Mouse (Mus musculus): ENCODE data around the gene Katnb1. TPM values are rescaled to one million over a fixed set of nuclear protein-coding genes. Genes with fewer than 3 reads are reported as not detected.
A peak's percentile ranks its signal among the peaks of the same experiment; 100 is the strongest.

The Katnb1 gene
- total RNA-seq (2021): 1 to 10 TPM; 6.6 to 7.4 TPM
- long read RNA-seq, experiment 1, transcript Katnb1-201 (20 exons, 3,777 nt): major isoform, 12 of 15 reads
- long read RNA-seq, experiment 1, partial matches to known transcripts: 1 of 15 reads
- long read RNA-seq, experiment 1, other reads (novel, unspliced or antisense): 2 of 15 reads
- long read RNA-seq, experiment 2, transcript Katnb1-201 (20 exons, 3,777 nt): major isoform, 11 of 16 reads
- long read RNA-seq, experiment 2, partial matches to known transcripts: 3 of 16 reads
- long read RNA-seq, experiment 2, other reads (novel, unspliced or antisense): 2 of 16 reads

DNA sequence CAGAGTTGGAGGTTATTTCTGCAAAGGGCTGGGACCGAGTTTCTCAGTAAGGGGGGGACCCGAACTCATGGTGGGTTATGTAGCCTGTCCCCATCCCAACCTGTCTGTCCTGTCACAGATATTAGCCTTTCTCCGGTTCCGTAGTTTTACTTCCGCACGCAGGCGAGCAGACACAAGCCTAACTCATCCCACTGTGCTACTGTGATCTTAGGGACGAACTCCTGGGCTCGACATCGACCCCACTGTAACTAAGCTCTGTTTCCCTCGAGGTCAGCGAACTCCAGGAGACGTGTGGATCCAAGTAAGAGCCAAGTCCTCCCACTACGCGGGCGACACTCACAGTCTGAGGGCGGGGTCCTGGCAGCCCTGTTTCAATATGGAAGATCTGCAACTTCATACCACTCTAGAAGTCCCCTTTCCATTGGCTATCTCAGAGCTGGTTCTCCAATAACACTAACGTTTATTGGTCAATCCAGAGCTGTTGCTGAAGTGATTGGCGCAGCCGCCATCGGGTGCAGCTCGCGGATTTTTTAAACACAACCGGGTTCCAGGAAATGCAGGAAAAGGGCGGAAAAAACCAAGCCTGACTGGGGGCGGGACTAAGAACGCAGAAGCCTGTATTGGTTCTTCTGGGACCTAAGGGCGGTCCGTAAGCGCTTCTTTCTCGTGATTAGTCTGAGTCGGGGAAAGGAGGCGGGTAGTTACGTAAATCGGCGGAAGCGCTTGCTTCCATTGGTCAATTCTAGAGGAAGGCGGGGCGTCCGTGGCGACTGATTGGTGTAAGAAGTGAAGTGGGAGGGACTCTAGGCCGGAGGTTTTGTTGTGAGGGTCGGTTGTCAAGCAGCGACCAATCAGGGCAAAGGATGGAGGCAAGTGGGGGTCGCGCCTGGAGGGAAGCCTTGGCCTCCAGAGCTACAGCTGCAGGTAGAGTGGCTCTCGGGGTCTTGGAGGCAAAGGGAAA is at the start of gene Katnb1:
Katnb1 (plus strand) TSS at position 806 of the 961 bp plus-strand sequence.
- peak; percentile 99 for DNase-seq (ENCODE audit: low spot score)

DNA sequence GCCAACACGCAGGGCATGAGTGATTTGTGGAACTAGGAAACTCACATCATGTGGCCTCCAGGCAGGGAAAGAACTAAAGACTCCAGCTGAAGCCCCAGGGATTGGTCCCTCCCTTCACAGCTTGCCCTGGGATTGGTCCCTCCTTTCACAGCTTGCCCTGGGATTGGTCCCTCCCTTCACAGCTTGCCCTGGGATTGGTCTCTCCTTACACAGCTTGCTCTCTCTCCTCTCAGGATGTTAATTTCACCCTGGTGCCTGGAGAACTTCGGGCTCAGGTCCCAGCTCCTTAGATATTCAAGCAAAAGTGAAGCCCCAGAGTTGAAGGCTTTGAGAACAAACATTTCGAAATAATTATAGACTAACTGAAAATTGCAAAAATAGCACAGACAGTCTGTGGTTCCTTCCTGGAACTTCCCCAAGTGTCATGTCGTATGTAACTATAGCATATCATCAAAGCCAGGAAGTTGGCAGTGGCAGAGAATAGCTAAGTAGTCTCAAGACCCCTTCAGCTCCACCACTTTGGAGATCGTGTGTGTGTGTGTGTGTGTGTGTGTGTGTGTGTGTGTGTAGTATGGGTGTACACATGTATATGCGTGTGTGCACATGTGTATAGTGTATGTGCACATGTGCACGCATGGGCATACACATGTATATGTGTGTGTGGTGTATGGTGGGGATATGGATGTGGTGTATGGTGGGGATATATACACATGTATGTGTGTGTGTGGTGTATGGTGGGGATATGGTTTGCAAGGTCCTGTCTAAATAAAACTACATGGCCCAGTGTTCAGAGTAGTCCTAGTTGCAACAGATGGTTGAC is 43.7 kb upstream of the Katnb1 start:
- peak; percentile 19 for DNase-seq (ENCODE audit: low spot score)

DNA sequence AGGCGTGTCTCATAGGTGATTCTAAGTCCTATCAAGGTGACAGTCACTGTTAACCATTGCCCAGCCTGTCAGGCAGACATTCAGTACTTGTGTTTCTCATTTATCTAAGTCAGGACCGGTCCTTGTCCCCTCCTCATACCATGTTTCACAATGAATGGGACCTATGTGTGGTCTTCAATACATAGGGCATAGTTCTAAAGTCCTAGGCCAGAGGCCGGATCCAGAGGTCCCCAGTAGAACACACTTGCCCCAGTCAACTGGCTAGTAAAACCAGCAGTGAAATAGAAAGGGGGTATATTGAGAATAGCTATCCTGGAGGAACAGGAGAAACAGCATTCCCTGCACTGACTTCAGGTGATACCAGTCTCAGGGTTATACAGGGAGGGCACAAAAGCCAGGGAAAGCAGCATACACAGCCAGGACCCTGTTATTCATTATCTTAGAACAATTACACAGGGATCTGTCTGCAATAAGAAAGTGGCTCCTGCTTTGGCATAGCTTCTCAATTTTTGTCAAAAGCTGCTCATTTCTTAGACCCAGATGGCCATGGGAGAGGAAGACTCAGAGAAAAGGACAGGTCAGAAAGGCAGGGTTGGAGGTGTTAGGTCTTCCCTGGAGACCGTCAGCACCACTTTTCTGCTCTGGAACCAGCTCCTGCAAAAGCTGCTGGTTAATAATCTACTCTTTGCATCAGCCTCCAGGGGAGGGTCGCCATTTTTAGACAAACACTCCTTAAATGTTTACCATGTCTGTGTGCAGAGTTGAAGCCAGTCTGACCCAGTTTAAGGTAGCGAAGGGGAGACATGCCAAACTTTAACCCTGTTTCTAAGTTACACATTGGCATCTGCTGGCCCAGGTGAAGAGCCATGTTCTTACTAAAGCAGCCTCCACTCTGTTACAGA is 38.9 kb upstream of the Katnb1 start:
- DNase-seq (ENCODE audit: low spot score): no peak

DNA sequence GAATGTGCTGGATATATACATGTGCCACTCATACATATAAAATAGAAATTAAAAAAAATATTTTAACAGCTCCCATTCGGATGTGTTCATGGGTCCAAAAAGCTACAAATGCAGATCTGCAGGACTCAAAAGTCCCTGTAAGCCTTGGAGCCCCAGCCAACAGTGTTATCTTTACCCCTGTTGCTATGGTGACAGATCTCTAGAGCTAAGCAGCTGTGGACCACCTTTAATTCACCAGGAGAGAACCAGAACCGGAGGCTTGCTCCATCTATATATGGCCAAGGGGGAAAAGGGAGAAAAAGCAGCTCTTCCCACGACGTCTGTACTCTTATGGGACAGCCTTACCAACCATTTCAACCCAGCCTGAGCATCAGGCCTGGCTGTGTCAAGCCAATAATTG is 36.2 kb upstream of the Katnb1 start:
- DNase-seq (ENCODE audit: low spot score): no peak

DNA sequence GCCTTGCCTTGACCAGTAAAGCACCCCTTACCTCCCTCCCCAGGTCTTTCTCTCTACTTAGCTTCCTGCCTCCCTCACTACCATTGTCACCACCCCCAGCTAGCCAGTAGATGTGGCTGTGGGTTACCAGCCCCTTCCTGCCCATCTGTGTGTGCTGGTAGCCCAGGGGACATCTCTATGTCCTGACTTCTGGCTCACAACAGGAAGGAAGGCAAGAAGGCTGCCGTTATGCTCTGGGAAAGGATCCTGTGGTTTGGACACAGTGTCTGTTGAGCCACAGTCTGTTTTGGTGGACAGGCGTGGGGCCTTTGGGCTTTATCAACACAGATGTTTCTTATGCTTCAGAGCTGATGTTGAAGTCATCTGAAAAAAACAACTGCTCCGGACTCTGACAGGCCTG is 34.0 kb upstream of the Katnb1 start:
- DNase-seq (ENCODE audit: low spot score): no peak

DNA sequence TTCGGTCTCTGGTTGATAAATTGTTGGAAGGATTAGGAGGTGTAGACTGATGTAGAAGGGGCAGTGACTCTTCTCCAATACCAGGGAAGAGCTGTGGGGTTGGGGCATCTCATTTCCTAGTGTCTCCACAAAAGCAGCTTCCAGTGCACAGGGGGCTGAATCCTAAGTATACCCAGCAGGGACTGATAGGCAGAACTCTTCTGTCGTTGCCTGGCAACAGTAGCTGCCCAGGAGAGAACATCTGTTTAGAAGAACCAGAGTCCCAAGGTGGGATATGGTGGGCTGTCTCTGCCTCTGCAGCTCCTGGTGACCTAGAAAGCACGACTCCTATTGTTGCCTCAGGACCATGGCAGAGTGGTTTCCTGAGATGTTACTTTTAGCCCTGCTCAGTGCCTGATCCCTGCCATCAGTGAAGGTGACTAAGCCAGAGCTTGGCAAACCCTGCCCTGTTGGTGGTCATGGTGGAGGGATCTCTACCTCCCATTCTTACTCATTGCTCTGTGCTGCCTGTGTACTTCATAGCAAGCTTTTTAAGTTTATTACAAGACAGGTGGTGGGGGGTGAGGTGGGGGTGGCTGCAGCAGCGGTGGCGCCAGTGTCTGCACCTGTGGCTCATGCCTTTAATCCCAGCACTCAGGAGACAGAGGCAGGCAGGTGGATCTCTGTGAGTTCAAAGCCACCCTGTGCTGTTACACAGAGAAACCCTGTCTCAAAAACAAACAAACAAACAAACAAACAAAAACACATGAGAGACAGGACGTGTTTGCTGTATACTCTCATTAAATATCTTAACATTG is 32.9 kb upstream of the Katnb1 start:
- DNase-seq (ENCODE audit: low spot score): no peak

DNA sequence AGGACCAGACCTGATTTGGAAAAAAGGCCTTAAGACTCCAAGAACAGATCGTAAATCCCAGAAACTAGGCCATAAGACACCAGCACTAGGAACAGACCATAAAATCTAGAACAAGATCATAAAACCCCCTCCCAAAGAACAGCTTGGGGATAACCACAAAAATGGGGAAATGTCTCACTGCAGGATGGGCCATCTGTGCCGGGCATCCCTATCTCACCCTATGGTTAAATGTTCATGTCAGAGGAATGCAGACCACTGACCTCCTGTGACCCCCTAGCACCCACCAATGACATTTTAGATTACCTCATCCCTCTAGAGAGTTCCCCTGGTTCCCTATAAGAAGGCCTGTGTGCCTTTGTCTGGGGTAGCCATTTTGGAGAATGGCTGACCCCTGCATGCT is 31.4 kb upstream of the Katnb1 start:
- no peak for DNase-seq (ENCODE audit: low spot score)

DNA sequence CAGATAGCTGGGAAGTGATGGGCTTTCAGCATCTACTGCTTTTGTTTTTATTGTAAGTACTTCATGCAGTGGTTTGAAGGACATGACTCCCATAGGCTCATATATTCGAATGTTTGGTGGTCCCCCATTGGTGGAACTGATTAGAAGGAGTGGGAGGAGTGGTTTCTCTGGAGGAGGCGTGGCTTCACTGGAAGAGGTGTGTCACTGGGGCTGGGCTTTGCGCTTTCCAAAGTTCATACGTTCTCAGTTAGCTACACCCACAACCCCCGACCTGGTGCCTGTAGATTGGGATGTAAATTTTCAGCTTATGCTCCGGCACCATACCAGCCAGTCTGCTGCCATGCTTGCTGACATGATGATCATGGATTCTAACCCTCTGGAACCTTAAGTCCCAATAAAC is 26.5 kb upstream of the Katnb1 start:
- DNase-seq (ENCODE audit: low spot score): no peak

DNA sequence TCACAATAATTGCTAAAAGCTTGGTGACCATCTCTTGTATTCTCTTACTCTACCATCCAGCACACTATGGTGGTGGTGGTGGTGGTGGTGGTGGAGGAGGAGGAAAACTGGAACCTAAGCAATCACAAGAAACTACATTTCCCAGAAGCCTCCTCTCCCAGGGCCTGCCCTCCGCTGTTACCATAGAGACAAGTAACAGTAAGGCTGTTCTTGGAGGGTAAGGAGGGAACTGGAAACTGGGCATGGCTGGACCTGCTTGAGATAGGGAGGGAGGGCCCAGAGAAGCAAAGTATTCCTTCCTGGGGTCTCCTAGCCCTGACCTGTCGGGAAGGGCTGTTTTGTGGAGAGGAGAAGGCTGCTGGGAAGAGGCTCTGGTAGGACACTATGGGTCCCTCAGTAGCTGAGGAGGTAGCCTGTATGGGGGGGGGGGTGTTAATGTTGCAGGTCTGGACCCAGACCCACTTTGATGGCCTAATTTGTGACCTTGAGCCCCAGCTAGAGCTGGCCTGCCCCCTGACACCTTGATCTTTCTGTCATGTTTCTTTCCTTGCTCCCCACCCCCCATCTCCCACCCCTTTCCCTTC is 26.0 kb upstream of the Katnb1 start, which contains the start of gene Drc7:
Drc7 (plus strand) TSS at position 177 of the 584 bp plus-strand sequence.
- no peak for DNase-seq (ENCODE audit: low spot score)

DNA sequence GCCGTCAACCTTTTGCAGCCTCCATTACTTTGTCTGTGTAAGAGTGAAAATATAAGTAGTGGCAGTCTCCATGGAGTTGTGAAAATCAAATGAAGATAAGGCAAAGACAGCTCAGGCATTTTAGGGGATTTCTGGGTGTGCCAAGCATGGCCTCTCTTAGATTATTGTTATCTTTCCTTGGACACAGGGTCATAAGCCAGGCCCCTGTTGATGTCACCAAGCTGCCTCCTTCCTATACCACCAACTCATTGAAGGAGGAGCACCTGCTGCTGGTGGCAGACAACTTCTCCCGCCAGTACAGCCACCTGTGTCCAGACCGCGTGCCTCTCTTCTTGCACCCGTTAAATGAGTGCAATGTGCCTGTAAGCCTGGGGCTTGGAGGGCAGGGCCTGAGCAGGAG is 24.6 kb upstream of the Katnb1 start:
- DNase-seq (ENCODE audit: low spot score): no peak

DNA sequence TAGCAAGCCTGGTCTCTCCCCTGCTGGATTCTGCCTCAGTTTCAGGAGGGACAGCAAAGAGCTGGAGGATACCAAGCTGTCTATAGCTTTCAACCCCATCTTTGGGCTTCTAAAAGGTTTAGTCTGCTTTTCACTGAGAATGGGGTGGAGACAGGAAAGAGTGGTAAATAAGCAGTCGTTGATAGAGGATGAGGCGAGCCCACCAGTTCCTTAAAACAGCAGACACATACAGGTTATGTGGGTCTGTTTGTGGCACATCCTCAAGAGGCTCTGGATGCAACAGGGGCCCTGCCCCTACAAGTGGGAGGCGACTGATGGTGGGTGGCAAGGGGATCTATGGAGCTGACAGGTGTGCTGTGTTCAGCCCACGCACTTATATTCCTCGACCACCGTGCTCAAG is 22.3 kb upstream of the Katnb1 start:
- DNase-seq (ENCODE audit: low spot score): no peak

DNA sequence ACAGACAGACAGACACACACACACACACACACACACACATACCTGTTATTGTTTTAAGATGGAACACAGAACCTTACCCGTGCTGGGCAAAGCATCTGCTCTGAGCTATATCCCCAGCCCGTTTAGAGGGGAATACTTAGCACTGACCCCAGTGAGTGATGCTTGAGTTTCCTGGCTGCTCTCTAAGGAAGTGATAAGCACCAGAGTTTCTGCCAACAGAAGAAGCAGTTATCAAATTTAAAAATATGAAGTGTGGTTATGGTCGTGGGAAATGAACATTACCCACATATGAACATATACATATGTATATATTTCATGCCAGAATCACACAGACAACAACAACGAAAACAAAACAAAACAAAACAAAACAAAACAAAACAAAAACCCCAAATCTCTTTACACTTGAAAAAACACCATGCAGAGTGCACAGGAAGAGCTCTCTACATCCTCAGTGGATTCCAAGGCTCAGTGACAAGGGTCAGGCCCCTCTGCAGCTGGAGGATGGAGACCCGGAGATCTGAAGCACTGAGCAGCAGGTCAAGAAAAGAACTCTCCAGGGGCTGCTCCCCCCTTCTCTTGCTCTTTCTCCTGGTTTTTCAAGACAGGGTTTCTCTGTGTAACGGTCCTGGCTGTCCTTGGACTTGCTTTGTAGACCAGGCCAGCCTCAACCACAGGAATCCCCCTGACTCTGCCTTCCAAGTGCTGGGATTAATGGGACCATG is 21.0 kb upstream of the Katnb1 start:
- no peak for DNase-seq (ENCODE audit: low spot score)

DNA sequence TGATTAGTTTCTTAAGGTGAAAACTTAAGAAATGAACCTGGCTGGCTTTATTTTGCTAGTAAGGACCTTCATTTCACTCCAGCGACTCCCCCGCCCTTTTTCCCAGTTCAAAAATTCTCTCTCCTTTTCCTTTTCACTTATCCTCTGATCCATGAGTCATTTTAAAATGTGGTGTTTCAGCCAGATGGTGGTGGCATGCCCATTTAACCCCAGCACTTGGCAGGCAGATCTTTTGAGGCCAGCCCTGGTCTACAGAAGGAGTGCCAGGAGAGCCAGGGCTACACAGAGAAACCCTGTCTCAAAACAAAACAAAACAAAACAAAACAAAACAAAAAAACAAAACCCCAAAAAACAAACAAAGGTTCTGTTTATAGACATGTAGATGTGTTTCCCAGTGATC is 16.5 kb upstream of the Katnb1 start:
- no peak for DNase-seq (ENCODE audit: low spot score)

DNA sequence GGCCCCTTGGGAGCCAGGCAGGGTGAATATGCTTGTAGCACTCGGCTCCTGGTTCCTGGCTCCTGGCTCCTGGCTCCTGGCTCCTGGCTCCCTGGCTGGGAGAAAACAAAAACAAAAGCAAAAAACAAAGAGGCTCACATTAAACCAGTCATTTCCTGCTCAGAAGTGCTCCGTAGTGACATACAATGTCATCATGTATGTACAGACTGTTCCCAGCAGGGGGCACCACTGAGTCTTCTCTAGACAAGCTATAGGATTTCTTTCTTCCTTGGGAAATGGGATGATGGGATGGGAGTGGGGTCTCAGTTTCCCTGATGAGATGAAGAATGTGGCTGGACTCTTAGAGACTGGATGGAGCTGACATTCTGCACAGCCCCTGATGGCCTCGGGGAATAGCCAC is 13.4 kb upstream of the Katnb1 start:
- DNase-seq (ENCODE audit: low spot score): peak; percentile 45

DNA sequence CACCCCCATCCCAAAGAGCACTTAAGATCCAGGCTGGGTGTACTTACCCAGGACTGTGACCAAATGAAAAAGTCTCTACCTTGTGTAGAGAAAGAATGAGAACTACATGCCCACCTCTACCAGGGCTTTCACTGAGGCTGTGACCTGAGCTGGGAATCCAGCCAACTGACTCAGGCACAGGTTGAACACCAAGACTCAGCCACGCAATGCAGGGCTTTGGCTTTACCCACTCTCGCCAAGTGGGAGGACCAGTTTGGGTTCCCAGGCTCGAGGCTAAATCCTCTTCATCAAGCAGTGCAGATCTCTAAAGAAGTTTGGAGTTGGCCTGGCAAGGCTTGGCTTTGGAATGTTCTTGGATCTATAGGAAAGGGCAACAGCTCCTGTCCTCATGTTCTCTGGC is 5.5 kb upstream of the Katnb1 start:
- DNase-seq (ENCODE audit: low spot score): no peak

DNA sequence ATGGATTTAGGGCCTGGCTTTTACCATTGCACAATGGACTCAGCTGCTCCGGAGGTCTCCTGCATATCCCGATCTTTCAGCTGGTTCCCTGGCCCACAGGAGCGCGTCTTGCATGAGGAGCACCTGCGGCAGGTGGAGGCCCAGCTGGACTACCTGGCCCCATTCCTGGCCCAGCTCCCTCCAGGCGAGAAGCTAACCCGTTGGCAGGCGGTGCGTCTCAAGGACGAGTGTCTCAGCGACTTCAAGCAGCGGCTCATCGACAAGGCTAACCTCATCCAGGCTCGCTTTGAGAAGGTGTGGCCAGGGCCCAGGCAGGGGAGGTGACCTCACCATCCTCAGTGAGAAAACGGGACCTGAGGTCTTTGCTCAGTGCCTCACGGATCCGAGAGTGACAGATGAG is 4.8 kb upstream of the Katnb1 start:
- DNase-seq (ENCODE audit: low spot score): no peak

DNA sequence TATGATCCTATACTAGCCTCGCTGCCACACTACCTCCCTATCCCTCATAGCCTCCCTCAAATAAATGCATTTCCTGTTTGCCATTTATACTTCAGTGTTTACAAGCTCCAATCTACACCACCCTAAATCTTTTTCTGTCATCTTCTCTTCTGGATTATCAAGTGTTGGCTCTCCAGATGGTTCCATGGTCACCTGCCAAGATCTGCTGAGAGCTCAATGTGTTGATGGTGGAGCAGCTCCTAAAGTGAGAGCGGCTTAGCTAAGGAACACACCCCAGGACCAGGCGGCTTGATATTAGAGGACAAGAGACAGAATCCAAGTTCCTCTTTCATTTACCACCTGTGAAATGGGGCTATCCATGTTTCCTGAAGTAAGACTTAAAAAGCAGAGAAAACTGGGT is 2.9 kb upstream of the Katnb1 start:
- DNase-seq (ENCODE audit: low spot score): no peak

DNA sequence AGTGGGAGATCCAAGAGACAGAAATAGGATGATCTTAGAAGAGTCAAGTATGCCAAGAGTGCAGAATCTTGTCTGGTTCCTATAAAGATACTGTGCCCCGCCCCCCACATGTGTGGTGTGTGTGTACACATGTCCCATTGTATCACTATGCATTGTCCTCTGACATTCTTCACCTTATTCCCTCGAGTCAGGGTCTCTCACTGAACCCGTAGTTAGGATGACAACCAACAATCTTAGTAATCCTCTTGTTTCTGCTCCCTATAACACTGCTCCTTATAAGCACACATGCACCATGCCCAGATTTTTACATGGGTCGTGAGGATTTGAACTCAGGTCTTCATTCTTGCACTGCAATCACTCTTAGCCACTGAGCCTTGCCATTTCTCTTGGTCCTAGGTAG is 1.7 kb upstream of the Katnb1 start:
- DNase-seq (ENCODE audit: low spot score): no peak

DNA sequence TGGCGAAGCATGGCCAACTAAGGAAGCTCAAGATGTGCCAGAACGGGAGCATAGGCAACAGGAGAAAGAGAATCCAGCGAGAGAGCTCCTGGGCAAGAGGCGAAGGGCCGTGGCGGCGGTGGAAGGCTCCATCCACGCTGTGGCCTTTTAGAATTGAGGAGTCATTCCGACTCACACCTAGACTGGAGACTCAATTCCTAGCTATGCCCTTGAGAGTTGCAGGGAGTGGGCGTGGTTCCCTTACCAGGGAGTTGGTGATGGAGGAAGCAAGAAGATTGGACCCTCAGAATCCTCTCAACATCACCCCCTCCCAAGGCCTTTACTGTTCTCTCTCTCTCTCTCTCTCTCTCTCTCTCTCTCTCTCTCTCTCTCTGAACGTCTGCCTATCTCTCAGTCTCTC is 664 bp downstream of the Katnb1 start:
- DNase-seq (ENCODE audit: low spot score): no peak
